Mouse (Mus musculus) mouse embryonic stem cell (cell line): ENCODE results near the gene Slc39a3.

ENCODE experiments used
- in situ Hi-C, 2 experiments: fragments of 300-500 bp; cut with MboI; formaldehyde crosslinking; loops; 1 replicate in 1 of 2; 3 replicates in 1 of 2; pipeline ENCODE4 v1.14.3; 2019 to 2020; ENCODE audit warnings: low sequenced_read_pairs in 2 of 2, low pct_unique_long_range_greater_than_20kb in 1 of 2, mixed read lengths in 1 of 2; ENCODE audit not compliant: unreplicated experiment in 1 of 2

Gene Slc39a3

DNA sequence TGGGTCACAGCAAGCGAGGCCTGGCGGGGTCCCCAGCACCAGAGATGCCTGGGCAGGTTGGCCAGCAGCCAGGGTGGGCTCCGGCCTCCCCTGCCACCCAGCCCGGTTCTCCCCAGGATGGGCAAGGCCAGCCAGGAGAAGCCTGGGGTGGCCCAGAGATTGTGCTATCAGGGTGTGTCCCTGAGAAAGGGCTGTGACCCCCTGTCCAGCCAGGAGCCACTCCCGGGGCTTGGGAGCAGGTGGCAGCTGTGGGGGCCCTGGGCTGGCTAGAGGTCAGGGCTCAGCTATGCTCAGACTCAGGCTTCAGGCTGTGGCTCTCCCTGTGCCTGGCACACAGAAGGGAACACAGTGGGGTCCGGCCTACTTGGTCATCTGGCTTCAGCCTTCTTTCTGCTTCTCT, 17.5 kb downstream of the Slc39a3 start:
- in situ Hi-C loops, result loop anchor here in 1 of 2 experiments (10.0 kb wide), 1 partner anchor 155 kb away; the partner anchor contains the start of gene Eef2

DNA sequence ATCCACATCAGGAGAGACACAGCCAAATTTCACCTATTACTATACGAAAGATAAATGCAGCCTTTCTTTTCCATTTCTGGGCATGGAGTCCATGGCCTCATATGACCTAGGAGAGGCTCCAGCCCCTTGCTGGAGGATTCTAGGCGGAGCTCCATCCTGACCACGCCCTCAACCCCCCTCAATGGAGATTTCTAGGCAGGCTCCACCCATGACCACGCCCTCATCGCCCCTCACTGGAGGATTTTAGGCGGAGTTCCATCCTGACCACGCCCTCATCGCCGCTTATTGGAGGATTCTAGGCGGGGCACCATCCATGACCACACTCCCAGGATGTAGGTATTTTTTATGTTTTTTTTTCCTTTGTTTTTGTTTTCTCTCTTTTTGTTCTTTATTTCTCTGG, 18.9 kb downstream of the Slc39a3 start:
- in situ Hi-C loops, result no loop called here

DNA sequence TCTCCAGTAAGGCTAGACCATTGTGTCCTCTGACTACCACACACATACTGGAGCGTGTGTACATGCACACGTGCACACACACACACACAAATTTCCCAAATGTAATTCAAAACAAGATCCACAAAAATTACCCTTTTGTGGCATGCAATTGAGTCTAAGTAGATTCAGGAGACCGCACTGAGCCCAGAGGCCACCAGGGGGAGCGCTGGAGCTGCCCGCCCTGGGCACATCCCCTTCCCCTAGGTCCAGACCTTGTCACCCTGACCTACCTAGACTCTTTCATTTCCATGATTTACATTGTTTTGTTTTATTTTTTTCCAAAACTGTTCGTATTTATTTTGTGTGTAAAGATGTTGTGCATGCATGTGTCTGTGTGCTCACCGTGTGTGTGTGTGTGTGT, 20.6 kb downstream of the Slc39a3 start:
- in situ Hi-C loops, result no loop called here

- in situ Hi-C loops, result no loop called here
Measured at GRCm38 (mm10) chr10:81015666-81016065, 21.6 kb downstream of the Slc39a3 start.

DNA sequence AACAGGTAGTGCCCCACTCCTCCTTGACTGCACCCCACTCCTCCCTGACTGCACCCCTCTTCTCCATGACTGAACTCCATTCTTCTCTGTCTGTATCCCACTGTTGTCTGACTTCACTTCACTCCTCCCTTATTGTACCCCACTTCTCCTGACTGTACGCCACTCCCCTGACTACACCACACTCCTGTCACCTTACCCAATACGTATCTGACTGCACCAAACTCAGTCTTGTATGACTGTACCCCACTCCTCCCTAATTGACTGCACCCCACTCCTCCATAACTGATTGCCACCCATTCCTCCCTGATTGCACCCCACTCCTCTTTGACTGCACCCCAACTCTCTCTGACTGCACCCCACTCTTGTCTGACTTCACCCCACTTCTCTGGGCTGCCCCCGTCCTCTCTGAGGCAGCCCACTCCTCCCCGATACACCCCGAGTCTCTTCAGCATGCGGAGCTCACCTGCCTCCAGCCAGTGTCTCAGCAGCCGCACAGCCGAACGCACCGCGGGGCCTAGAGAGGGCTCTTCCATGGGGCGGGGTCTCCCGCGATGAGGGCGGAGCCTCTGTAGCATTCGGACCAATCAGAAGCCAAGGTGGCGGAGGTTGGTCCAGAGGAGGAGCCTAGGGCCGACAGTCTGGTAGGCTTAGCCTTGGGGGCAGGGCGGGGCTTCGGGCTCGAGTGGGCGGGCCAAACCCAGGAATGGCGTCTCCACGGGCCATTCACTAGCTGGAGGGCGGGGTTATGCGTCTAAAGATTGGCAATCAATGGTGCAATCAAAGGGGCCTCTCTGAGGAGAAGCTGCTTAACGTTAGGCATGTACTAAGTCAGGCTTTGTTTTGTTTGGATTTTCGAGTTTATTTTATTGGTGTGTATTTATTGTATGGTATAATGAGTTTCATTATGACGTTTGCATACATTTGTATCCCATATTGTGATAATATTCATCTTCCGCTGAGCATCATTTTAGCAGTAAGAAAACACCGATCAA, 22.5 kb downstream of the Slc39a3 start, which contains the start of gene Gng7:
Gng7 (minus strand) TSS at position 553 of the 992 bp plus-strand sequence.
- in situ Hi-C loops, result no loop called here

GRCm38 (mm10) chr10:81010851-81011250, 26.4 kb downstream of the Slc39a3 start:
- in situ Hi-C loops, result no loop called here

GRCm38 (mm10) chr10:81007240-81007639, 30.0 kb downstream of the Slc39a3 start:
- in situ Hi-C loops, result loop anchor here in 1 of 2 experiments (10.0 kb wide), 1 partner anchor 68 kb away; the partner anchor contains the start of gene Thop1

DNA sequence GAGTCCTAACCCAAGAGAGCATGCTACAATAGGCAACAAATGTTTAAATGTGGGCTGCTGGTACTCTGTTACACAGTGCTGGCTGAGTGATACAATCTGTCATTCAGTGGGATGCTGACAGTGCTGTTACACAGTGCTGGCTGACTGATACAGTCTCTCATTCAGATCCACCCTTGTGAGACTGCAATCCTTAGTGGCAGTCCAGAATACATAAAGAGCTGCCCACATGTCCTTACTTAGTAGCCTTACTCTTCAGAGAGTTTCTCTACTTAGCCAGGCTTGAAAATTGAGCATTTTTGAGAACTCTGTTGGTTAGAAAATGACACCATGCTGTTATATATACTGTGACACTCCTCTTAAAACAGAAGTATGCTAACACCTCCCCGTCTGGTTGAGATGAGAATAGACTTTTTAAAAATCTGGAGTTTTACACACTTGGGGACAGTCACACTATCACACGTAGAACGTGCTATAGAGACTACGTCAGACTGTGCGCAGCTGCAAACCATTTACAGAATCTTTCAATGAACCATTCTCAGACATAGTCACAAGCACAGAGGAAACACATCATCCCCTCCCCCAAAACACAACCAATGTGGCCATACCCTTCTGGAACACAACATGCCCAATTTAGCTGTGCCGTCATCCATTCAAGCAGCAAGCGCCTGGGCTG, 31.1 kb downstream of the Slc39a3 start:
- in situ Hi-C loops, result loop anchor here in 1 of 2 experiments (10.0 kb wide), 1 partner anchor 69 kb away; the partner anchor contains the start of gene Thop1

DNA sequence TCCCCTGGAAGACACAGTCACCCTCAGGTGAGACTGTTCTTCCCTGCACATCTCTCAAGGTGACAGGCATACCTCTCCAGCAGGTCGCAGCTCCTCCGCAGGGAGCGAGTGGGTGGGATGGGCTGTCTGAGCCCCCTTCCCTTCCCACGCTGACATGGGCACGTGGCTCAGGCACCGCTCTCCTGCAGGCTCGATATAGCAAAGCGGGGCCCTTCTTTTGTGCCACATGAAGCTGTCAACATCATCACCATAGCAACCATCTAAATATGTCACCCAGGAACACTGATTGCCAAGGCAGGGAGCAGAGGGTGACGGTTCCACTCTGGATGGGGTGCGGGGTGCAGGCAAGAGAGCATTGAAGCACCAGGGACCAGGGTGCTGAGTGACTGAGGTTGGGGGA, 36.1 kb downstream of the Slc39a3 start:
- in situ Hi-C loops, result loop anchor here in 1 of 2 experiments (10.0 kb wide), 1 partner anchor 74 kb away; the partner anchor contains the start of gene Thop1

GRCm38 (mm10) chr10:81000197-81001062, 36.8 kb downstream of the Slc39a3 start:
- in situ Hi-C loops, result loop anchor here in 1 of 2 experiments (10.0 kb wide), 1 partner anchor 74 kb away; the partner anchor contains the start of gene Thop1

DNA sequence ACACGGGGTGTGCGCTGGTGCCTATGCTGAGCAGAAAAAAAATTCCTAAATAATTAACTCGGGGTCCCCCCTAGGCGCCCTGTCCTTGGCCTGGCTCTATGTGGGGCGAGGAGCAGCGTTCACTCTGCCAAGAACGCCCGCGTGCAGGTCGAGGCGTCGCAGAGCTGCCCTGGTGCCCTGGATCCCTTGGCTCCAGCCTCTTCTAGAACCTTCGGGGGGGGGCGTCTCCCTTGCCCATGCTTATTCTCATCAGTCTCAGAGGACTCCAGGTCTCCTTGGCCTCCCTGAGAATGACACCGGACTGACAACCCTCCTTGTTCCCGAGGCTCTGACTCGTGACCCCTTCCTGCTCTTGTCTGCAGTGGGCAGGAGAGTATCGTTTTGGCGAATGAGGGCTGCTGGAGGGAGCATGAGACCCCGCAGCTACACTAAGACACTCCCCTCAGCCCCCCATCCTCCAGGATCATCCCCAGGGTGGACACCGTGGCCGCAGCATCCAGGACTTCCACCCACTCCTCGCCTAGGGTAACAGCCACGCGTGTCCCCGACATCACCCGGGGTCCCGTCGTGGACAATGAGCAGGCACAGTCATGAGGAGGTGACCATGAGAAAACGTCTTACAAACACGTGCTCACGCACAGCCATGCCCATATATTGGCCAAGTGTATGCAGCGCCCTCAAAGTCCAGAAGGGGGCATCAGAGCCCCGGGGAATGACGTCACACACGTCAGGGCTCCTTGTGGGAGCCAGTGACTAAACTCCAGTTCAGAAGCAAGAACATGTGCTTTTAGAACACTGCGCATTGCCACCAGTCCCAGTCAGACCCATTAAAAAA, 37.6 kb downstream of the Slc39a3 start:
- in situ Hi-C loops, result loop anchor here (5.0 to 10.0 kb wide), 5 partner anchors 75 to 255 kb away; partner anchors contain the start of genes Ap3d1 (in 1 of the 2), Oaz1 (in 1 of the 2) and Thop1 (in 1 of the 2)

GRCm38 (mm10) chr10:80998778-80999177, 38.4 kb downstream of the Slc39a3 start:
- in situ Hi-C loops, result loop anchor here (5.0 to 10.0 kb wide), 4 partner anchors 116 to 254 kb away; partner anchors contain the start of genes Ap3d1 (in 1 of the 2) and Oaz1 (in 1 of the 2)

GRCm38 (mm10) chr10:80998021-80998420, 39.2 kb downstream of the Slc39a3 start:
- in situ Hi-C loops, result loop anchor here (5.0 to 10.0 kb wide), 4 partner anchors 116 to 253 kb away; partner anchors contain the start of genes Ap3d1 (in 1 of the 2) and Oaz1 (in 1 of the 2)

DNA sequence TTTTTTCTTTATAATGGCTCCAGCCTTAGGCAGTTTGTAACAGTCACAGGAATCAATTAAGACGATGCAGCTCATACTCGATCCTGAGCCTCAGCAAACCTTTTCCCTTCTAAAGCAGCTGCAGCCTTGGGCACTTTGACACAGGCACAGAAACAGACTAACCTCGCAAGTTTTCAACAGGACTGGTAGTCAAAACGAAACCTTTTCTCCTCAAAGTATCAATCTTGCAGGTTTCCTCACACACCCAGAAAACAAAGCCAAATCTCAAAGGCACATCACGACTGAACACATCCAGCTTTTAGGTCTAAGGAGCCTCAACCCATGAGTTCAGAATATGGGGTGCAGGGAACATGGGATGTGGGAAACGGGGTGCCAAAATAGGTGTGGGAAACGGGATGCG, 39.9 kb downstream of the Slc39a3 start:
- in situ Hi-C loops, result loop anchor here (5.0 to 10.0 kb wide), 4 partner anchors 115 to 253 kb away; partner anchors contain the start of genes Ap3d1 (in 1 of the 2) and Oaz1 (in 1 of the 2)

- in situ Hi-C loops, result loop anchor here (5.0 to 10.0 kb wide), 4 partner anchors 114 to 252 kb away; partner anchors contain the start of genes Ap3d1 (in 1 of the 2) and Oaz1 (in 1 of the 2)
Measured at GRCm38 (mm10) chr10:80996501-80996900, 40.7 kb downstream of the Slc39a3 start.

DNA sequence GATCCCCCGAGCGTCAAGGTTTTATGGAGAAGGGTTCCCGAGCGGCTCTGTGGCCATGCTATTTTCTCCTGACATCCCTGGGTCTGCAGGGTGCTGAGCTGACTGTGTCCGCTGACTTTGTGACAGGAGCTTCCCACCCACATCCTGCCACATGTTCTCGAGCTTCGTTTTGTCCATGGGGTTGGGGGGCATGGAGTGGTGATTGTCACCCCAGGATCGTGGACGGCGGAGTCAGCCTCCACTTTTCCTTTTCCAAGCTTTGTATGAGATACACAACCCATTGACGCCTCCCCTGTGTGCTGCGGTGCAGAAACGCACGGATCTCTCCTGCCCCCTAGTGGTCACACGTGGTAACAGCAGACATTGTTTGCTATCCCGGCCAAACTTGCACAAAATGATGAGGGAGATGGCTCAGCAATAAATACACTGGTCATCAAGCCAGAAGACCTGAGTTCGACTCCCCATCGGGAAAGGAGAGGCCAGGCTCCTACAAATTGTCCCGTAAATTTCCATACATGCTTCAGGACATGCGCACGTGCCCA, 42.1 kb downstream of the Slc39a3 start:
- in situ Hi-C loops, result loop anchor here (5.0 to 10.0 kb wide), 4 partner anchors 113 to 250 kb away; partner anchors contain the start of genes Ap3d1 (in 1 of the 2) and Oaz1 (in 1 of the 2)
